Mouse (Mus musculus) spleen, adult 2 months (tissue): Measurements from ENCODE around the gene Pax5.

Source experiments
- CTCF ChIP-seq: fragments of 200-500 bp; IDR thresholded peaks from 2 replicates; pipeline ENCODE4 v1.5.1; 2011; ENCODE audit warnings: mild to moderate bottlenecking, inconsistent platforms; ENCODE audit not compliant: insufficient read depth, insufficient read length, insufficient replicate concordance; ENCODE audit errors: extremely low read depth
- POLR2A ChIP-seq: fragments of 200-500 bp; IDR thresholded peaks from 2 replicates; pipeline ENCODE4 v1.6.1; 2011; ENCODE audit warnings: low read depth, low read length, inconsistent platforms

DNA sequence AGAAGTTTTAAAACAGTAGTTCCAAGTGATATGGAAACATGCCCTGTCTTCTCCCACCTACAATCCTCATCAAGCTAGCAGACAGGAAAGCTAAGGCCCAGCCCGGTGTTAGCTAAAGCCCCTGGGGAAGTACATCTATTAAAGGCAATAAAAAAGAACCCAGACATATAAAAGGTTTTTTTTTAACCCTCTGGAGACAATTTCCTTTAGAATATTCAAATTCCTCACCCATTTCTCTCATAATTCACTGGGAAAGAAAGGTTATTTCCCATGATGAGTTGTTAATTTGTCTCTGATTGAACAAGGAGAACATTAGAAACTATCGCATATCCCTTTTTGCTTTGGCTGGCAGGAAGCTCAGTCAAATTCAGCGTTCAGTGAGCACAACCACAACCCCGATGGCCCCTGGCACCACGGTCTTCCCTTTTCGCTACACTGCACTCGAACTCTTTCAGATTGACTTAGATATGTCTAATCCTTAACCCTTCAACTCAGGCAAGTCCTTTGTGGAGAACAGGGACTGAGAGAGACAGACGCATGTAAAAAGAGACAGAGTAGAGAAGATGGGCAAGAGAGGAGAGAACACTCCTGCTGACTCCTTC lies 96.1 kb downstream of the Pax5 start:
- TF ChIP-seq CTCF (no peak), POLR2A (no peak)
